Mouse (Mus musculus): ENCODE data around the gene Ogfod1. TPM values are rescaled to one million over a fixed set of nuclear protein-coding genes. Genes with fewer than 3 reads are reported as not detected.

Gene Ogfod1
- 100 to 1,000 TPM in 1 of 2 experiments, 10 to 100 TPM in 1; 99.2 to 104 TPM for total RNA-seq (2021)
- long read RNA-seq, experiment 1, full-length matches to known transcripts, result 97 of 127 reads
- long read RNA-seq, experiment 1, partial matches to known transcripts, result 2 of 127 reads
- long read RNA-seq, experiment 1, other reads (novel, unspliced or antisense), result 28 of 127 reads
- long read RNA-seq, experiment 2, full-length matches to known transcripts, result 60 of 89 reads
- long read RNA-seq, experiment 2, partial matches to known transcripts, result 13 of 89 reads
- long read RNA-seq, experiment 2, other reads (novel, unspliced or antisense), result 16 of 89 reads

DNA sequence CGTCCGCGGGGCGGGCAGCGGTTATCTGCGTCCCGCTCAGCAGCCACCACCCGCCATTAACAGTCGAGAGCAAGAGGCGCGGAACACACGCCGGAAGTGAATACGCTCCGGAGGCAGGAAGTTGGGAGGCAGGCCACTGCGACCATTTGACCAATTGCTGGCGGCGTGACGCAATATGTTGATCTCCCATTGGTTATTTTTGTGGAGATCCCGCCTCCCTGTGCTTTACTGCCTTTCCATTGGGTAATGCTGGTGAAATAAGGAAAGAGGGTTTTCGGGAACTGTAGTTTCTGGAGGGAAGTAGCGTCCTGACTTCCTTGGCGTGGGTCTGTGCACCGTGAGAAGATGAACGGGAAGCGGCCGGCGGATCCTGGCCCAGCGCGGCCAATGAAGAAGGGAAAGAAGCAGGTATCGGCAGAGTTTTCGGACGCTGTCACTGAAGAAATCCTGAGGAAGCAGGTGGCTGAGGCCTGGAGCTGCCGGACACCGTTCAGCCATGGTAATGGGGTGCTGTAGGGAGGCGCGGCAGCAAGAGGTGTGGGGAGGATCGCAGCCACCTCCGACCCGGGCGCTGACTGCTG is at the start of gene Ogfod1, which contains the start of gene Nudt21:
Ogfod1 (plus strand) TSS at position 255 of the 581 bp plus-strand sequence.
Nudt21 (minus strand) TSS at position 88 of the 581 bp plus-strand sequence.
- intact Hi-C loops (cut with DNase I), result loop anchor here (2.0 to 5.0 kb wide), 2 partner anchors 24 to 60 kb away; partner anchors contain the start of genes Amfr and Bbs2
- DNase-seq (ENCODE audit: extremely low spot score in 1 of 2, low spot score in 2 of 2), result peak; percentile 93 to 94

GRCm38 (mm10) chr8:93989739-93990138 is 47.3 kb upstream of the Ogfod1 start:
- TF ChIP-seq CTCF (IDR thresholded peaks at IDR 0.05), result no peak
- peak in 1 of 2 experiments; percentile 2 for DNase-seq (ENCODE audit: extremely low spot score in 1 of 2, low spot score in 2 of 2)
- intact Hi-C loops (cut with DNase I), result no loop called here
- H3K27ac ChIP-seq, result no peak overlapping the region
- H3K4me3 ChIP-seq, result no peak overlapping the region

More for the DNA sequence above, at the start of gene Ogfod1, which contains the start of gene Nudt21:
- no peak for TF ChIP-seq CTCF (IDR thresholded peaks at IDR 0.05)
- peak within 1 kb of the TSS; percentile 82 for H3K27ac ChIP-seq
- peak within 1 kb of the TSS; percentile 70 for H3K4me3 ChIP-seq

- no peak for DNase-seq (ENCODE audit: extremely low spot score in 1 of 2, low spot score in 2 of 2)
- Histone ChIP-seq H3K27ac (no peak overlapping the region), H3K4me3 (no peak overlapping the region)
- intact Hi-C loops (cut with DNase I), result no loop called here
- no peak for TF ChIP-seq CTCF (IDR thresholded peaks at IDR 0.05)
Measured at GRCm38 (mm10) chr8:93998961-93999360, 38.0 kb upstream of the Ogfod1 start.

DNA sequence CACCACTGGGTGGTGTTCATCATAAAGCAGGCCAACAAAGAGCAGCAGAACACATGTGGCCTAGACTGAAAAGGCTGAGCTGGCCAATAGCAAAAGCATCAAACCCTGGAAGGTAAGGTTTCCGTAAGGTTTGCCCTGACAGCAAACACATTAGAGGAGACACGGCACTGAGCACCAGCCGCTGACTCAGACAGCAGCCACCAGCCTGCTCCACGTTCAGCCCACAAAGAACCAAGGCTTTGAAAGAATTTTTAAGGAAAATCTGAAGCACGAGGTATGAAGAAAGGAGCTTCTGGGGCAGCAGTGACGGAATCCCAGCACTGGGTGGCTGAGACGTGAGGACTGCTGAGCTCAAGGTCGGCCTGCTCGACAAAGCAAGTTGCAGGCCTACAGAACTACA is 32.9 kb upstream of the Ogfod1 start:
- no peak for DNase-seq (ENCODE audit: extremely low spot score in 1 of 2, low spot score in 2 of 2)
- no peak overlapping the region for H3K4me3 ChIP-seq
- intact Hi-C loops (cut with DNase I), result no loop called here
- peak overlapping the region; percentile 36; the same call in 1 of the 2 replicates for H3K27ac ChIP-seq
- no peak for TF ChIP-seq CTCF (IDR thresholded peaks at IDR 0.05)

- intact Hi-C loops (cut with DNase I), result no loop called here
- TF ChIP-seq CTCF (IDR thresholded peaks at IDR 0.05), result no peak
- Histone ChIP-seq H3K27ac (no peak overlapping the region; the same call in 1 of the 2 replicates), H3K4me3 (no peak overlapping the region)
- no peak for DNase-seq (ENCODE audit: extremely low spot score in 1 of 2, low spot score in 2 of 2)
Measured at GRCm38 (mm10) chr8:94009243-94009845, 27.7 kb upstream of the Ogfod1 start.

- no peak for TF ChIP-seq CTCF (IDR thresholded peaks at IDR 0.05)
- intact Hi-C loops (cut with DNase I), result no loop called here
- no peak for DNase-seq (ENCODE audit: extremely low spot score in 1 of 2, low spot score in 2 of 2)
- H3K4me3 ChIP-seq, result no peak overlapping the region; the same call in 1 of the 2 replicates
- no peak overlapping the region for H3K27ac ChIP-seq
Measured at GRCm38 (mm10) chr8:94010101-94010705, 26.8 kb upstream of the Ogfod1 start.

DNA sequence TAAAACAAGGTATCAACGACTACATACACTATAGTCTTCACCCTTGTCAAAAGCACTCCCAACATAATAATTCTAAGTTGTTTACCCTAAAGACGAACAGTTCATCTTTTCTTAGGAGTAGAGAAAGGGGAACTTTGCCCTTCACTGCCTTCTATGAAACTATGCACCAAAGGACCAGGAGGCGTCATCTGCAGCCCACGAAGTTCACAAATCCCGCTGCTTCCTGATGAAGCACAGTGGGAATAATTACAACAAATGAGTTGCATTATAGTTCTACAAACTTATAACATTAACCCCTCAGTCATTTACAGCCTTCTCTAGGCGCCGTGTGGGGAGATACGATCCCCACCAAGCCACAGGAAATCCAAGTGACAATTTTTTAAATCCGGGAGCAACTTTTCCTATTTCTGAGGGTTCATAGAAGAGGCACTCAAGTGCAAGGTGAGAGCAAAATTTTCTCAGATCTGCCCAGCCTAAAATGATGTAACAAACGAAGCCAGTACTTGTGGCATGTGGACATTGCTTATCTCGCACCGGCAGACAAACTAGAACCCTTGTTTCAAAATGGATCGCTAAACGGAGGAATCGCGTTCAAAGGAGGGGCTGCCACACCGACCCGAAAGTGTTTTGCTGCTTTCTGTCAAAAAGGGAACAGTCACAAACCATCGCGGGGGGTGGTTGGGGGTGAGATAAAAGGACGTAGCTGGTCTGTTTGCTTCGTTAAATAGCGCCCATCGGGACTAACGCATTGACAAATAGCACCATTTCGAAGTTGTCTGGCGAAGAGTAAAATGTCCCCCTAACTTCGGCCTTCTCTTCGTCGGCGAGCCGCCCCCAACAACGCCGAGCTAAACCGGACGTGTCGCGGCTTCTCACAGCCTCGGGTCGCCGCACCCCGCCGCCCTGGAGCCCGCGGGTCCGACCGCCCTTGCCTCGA is 25.7 kb upstream of the Ogfod1 start:
- TF ChIP-seq CTCF (IDR thresholded peaks at IDR 0.05), result no peak
- DNase-seq (ENCODE audit: extremely low spot score in 1 of 2, low spot score in 2 of 2), result no peak
- peak overlapping the region; percentile 87 for H3K4me3 ChIP-seq
- intact Hi-C loops (cut with DNase I), result loop anchor here (2.0 kb wide), 1 partner anchor 25 kb away; the partner anchor contains the start of genes Nudt21 and Ogfod1
- peak overlapping the region; percentile 94 for H3K27ac ChIP-seq

DNA sequence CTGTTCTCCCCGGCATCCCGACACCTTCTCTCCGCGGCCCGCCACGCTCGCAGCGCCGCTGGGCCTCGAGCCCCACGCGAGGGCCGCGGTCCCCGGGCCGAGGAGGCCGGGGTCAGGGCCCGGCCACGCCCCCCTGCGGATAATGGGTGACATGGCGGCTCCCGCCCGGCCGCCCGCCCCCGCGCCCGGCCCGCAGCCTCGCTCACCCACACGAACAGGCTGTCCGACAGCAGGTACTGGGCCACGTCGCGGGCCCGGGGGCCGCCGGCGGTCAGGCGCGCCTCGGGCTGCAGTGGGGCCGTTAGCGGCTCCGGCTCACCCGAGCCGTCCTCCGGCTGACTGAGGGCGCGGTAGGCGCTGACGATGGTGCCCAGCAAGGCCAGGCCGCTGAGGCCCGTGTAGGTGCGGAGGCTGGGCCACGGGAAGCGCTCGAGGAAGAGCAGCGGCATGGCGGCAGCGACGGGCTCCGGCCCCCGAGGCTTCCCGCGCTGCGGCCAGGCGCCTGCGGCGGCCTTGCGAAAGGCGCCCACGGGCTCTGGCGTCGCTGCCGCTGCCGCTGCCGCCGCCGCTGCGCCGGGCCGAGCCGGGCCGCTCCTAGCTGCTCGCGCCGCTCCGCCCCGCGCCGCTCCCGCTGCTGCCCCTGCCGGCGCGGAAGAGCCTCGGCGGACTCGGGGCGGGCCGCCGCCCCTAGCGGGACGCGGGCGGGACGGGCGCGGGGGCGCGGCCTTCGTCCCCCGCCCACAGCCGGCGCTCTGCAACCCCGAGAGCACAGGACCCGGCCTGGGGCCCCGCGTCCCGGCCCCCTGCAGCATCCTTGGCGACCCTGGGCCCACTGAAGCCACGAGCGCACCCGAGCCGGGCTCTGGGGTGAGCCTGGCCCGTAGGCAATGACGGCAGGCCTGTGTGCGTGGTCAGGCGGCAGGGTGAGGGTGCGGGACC is 24.7 kb upstream of the Ogfod1 start, which contains the start of gene Amfr:
Amfr (minus strand) TSS at position 830 of the 939 bp plus-strand sequence.
- peak; percentile 50 to 58 for DNase-seq (ENCODE audit: extremely low spot score in 1 of 2, low spot score in 2 of 2)
- Histone ChIP-seq H3K4me3 (peak within 1 kb of the TSS; percentile 87), H3K27ac (peak within 1 kb of the TSS; percentile 97)
- intact Hi-C loops (cut with DNase I), result loop anchor here (2.0 kb wide), 1 partner anchor 25 kb away; the partner anchor contains the start of genes Nudt21 and Ogfod1
- TF ChIP-seq CTCF (IDR thresholded peaks at IDR 0.05), result peak; percentile 29

DNA sequence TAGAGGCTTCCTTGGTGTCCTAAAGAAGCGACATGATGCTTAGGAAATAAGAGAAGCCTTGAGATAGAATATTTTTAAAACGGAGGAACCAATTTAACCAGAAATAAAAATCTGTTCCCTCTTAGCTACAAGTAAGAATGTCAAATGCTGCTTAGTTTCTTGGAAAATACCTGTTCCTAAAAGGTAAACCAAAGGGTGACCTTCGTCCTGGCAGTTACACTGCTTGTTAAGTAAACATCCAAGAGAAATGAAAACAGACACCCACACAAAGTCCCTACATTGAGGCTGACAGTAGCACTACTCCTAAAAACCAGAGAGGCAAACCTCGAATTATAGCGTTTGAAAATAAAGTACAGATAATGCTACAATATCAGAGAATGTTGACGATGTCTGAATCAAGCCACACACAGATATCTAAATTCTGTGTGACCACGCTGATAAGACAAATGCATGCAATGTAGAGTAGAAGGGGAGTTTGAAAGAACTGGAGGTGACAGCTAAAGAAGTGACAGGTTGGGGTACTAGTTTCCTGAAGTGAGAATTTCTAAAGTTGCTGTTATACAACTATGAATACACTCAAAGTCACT is 23.9 kb upstream of the Ogfod1 start:
- TF ChIP-seq CTCF (IDR thresholded peaks at IDR 0.05), result no peak
- intact Hi-C loops (cut with DNase I), result loop anchor here (2.0 kb wide), 1 partner anchor 24 kb away; the partner anchor contains the start of genes Nudt21 and Ogfod1
- Histone ChIP-seq H3K27ac (peak overlapping the region; percentile 97), H3K4me3 (peak overlapping the region; percentile 87)
- no peak for DNase-seq (ENCODE audit: extremely low spot score in 1 of 2, low spot score in 2 of 2)
